Mouse (Mus musculus): ENCODE measurements at regions not wholly inside any gene's neighbourhood (a gene's known extent, or its start where the extent isn't known, plus 50 kb on each side); places are given as distances from the start of the nearest gene placed in this dataset.
"Not testable (repeated sequence)": the region's sequence is repeated elsewhere in the genome, so short reads cannot be mapped to it uniquely, and the experiment has no call there.

- DNase-seq (ENCODE audit: low spot score in 2 of 2), result no peak
Observed at GRCm38 (mm10) chr16:30797006-30797405, 197.5 kb downstream of the Fam43a start.

GRCm38 (mm10) chr16:30797973-30798471 lies 198.5 kb downstream of the Fam43a start:
- DNase-seq (ENCODE audit: low spot score in 2 of 2), result no peak

- DNase-seq (ENCODE audit: low spot score in 2 of 2), result no peak
Observed at GRCm38 (mm10) chr16:30798536-30798935, 199.0 kb downstream of the Fam43a start.

- DNase-seq (ENCODE audit: low spot score in 2 of 2), result no peak
Observed at GRCm38 (mm10) chr16:30799699-30800483, 200.4 kb downstream of the Fam43a start.

GRCm38 (mm10) chr16:30804018-30804417 lies 204.5 kb downstream of the Fam43a start:
- no peak for DNase-seq (ENCODE audit: low spot score in 2 of 2)

GRCm38 (mm10) chr16:30806206-30806605 lies 206.7 kb downstream of the Fam43a start:
- DNase-seq (ENCODE audit: low spot score in 2 of 2), result not testable (repeated sequence)

- no peak for DNase-seq (ENCODE audit: low spot score in 2 of 2)
Observed at GRCm38 (mm10) chr16:30818541-30819120, 219.1 kb downstream of the Fam43a start.

- DNase-seq (ENCODE audit: low spot score in 2 of 2), result no peak
Observed at GRCm38 (mm10) chr16:30819342-30819741, 219.8 kb downstream of the Fam43a start.

- no peak for DNase-seq (ENCODE audit: low spot score in 2 of 2)
Observed at GRCm38 (mm10) chr16:30820234-30820633, 220.7 kb downstream of the Fam43a start.

- DNase-seq (ENCODE audit: low spot score in 2 of 2), result no peak
Observed at GRCm38 (mm10) chr16:30820761-30821160, 221.2 kb downstream of the Fam43a start.

GRCm38 (mm10) chr16:30821191-30821910 lies 221.8 kb downstream of the Fam43a start:
- peak; percentile 4 to 10 for DNase-seq (ENCODE audit: low spot score in 2 of 2)

GRCm38 (mm10) chr16:30821911-30822578 lies 222.5 kb downstream of the Fam43a start:
- no peak for DNase-seq (ENCODE audit: low spot score in 2 of 2)

- DNase-seq (ENCODE audit: low spot score in 2 of 2), result peak; percentile 43 to 44
Observed at GRCm38 (mm10) chr16:30826128-30826527, 226.6 kb downstream of the Fam43a start.

- no peak for DNase-seq (ENCODE audit: low spot score in 2 of 2)
Observed at GRCm38 (mm10) chr16:30827901-30828608, 228.5 kb downstream of the Fam43a start.

- DNase-seq (ENCODE audit: low spot score in 2 of 2), result no peak
Observed at GRCm38 (mm10) chr16:30834561-30834960, 235.0 kb downstream of the Fam43a start.

GRCm38 (mm10) chr16:30835678-30836077 lies 236.2 kb downstream of the Fam43a start:
- no peak for DNase-seq (ENCODE audit: low spot score in 2 of 2)

GRCm38 (mm10) chr16:30842831-30843230 lies 238.4 kb downstream of the Xxylt1 start:
- no peak for DNase-seq (ENCODE audit: low spot score in 2 of 2)

- no peak for DNase-seq (ENCODE audit: low spot score in 2 of 2)
Observed at GRCm38 (mm10) chr16:30852595-30852994, 228.6 kb downstream of the Xxylt1 start.

- DNase-seq (ENCODE audit: low spot score in 2 of 2), result no peak
Observed at GRCm38 (mm10) chr16:30854716-30855115, 226.5 kb downstream of the Xxylt1 start.

GRCm38 (mm10) chr16:30857656-30858055 lies 223.6 kb downstream of the Xxylt1 start:
- DNase-seq (ENCODE audit: low spot score in 2 of 2), result no peak
